9 mouse cellular contexts compared by ENCODE assay signal in the genomic region with DNA sequence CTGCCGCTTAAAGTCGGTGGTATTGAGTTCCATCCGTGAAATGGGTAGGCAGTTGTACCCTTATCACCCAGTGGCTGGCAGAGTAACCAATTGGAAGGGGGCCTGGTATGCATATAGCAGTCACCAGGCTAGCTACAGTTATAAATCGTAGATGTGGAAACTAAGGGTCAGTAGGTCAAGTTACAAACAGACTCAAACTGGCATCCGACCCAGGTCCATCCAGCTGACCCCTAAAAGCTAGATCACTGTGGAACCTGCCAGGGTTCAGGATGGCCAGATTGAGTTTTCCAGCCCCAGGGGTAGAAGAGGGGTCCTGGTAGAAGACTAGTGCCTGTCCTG. TPM values are rescaled to one million over a fixed set of nuclear protein-coding genes. Genes with fewer than 3 reads are reported as not detected.
A peak's percentile ranks its signal among the peaks of the same experiment; 100 is the strongest.
DNase-seq lines count a peak whose midpoint lies in the region; ATAC-seq and TF ChIP-seq lines count a peak whose summit lies in the region.
"Had no signal": no experiment of that assay in that cellular context is flagged by ENCODE, and none has a peak within 500 bp of the region (broad histone marks: within the 10 kb centered on the region; RNA-seq: fewer than 3 reads in every experiment).

No protein-coding gene starts in this region.

- H3K4me1 ChIP-seq in forebrain, embryonic 13.5 days = peaks cover 36% of the 10 kb centered on the region
- H3K4me1 ChIP-seq in kidney, embryonic 15.5 days = peaks cover 83% of the 10 kb centered on the region
- peaks cover 0 to 17% of the 10 kb centered on the region in 2 experiments; a peak in 2 of 4 replicates for H3K4me1 ChIP-seq in liver, embryonic 14.5 days (replicated peaks; ENCODE audit: control insufficient read depth in 2 of 2, insufficient read depth in 2 of 2, low read length in 1 of 2)

- no peak for ATAC-seq in forebrain, embryonic 13.5 days
- no peak for ATAC-seq in kidney, embryonic 15.5 days (replicated peaks; ENCODE audit: low FRiP score)
- ATAC-seq in liver, embryonic 14.5 days (ENCODE audit: insufficient read depth) = no peak

- DNase-seq in kidney, adult 18-20 months = peak; percentile 54
- no peak for DNase-seq in kidney, postnatal 4 days
- DNase-seq in liver, embryonic 14.5 days (ENCODE audit: low read depth in 3 of 3, low spot score in 3 of 3) = no peak
- DNase-seq in urinary bladder, postnatal 36 days (ENCODE audit: low spot score in 2 of 2) = no peak
- DNase-seq in cerebellum, adult 11-12 months = no peak
- DNase-seq in MN1 (ENCODE audit: low spot score) = no peak
- DNase-seq: gastrocnemius, postnatal 10 days had no signal

- peak overlapping the region; percentile 44; the same call in 1 of the 2 replicates for H3K4me2 ChIP-seq in forebrain, embryonic 13.5 days
- H3K4me2 ChIP-seq in kidney, embryonic 15.5 days = no peak overlapping the region
- H3K4me2 ChIP-seq in liver, embryonic 14.5 days (ENCODE audit: low read depth) = peak overlapping the region; percentile 36; the same call in 1 of the 2 replicates

- no peaks in the 10 kb centered on the region for H3K36me3 ChIP-seq in forebrain, embryonic 13.5 days (ENCODE audit: poor library complexity, severe bottlenecking)
- H3K36me3 ChIP-seq in kidney, embryonic 15.5 days = no peaks in the 10 kb centered on the region
- no peaks in the 10 kb centered on the region for H3K36me3 ChIP-seq in liver, embryonic 14.5 days (replicated peaks; ENCODE audit: control insufficient read depth, insufficient read depth, low read depth)

- no peak for TF ChIP-seq CTCF in liver, embryonic 14.5 days (IDR thresholded peaks at IDR 0.05; ENCODE audit: low read depth)

- 33% methylated on average over 5 of the region's 5 CpGs for WGBS in forebrain, embryonic 13.5 days
- WGBS in kidney, embryonic 15.5 days = 47% methylated on average over 5 of the region's 5 CpGs
- WGBS in liver, embryonic 14.5 days (ENCODE audit: insufficient replicate concordance) = 53% methylated on average over 5 of the region's 5 CpGs

- no peak overlapping the region for H3K9ac ChIP-seq in forebrain, embryonic 13.5 days
- no peak overlapping the region for H3K9ac ChIP-seq in kidney, embryonic 15.5 days
- H3K9ac ChIP-seq in liver, embryonic 14.5 days (replicated peaks) = no peak overlapping the region

- peak overlapping the region; percentile 81 for H3K27ac ChIP-seq in forebrain, embryonic 13.5 days
- H3K27ac ChIP-seq in kidney, embryonic 15.5 days = peak overlapping the region; percentile 88
- H3K27ac ChIP-seq in liver, embryonic 14.5 days = no peak overlapping the region

- no peak for TF ChIP-seq EP300 in liver, embryonic 14.5 days (IDR thresholded peaks at IDR 0.05; ENCODE audit: low read depth)

- H3K27me3 ChIP-seq in forebrain, embryonic 13.5 days = 0 out of 2 replicates have a peak, but pooled peaks cover 5% of the 10 kb centered on the region
- H3K27me3 ChIP-seq in kidney, embryonic 15.5 days = 0 out of 2 replicates have a peak, but pooled peaks cover 3% of the 10 kb centered on the region
- H3K27me3 ChIP-seq in liver, embryonic 14.5 days (ENCODE audit: control insufficient read depth, insufficient read depth, low read length) = no peaks in the 10 kb centered on the region; the same call in 1 of the 2 replicates

- no peak overlapping the region for H3K4me3 ChIP-seq in forebrain, embryonic 13.5 days
- 0 out of 2 replicates have a peak overlapping the region, but pooled peaks have one; percentile 2 for H3K4me3 ChIP-seq in kidney, embryonic 15.5 days (replicated peaks)
- no peak overlapping the region for H3K4me3 ChIP-seq in liver, embryonic 14.5 days (ENCODE audit: insufficient read depth in 1 of 2, low read depth in 2 of 2, low read length in 2 of 2)

- H3K9me3 ChIP-seq in forebrain, embryonic 13.5 days (replicated peaks) = no peaks in the 10 kb centered on the region
- H3K9me3 ChIP-seq in kidney, embryonic 15.5 days (replicated peaks) = no peaks in the 10 kb centered on the region
- H3K9me3 ChIP-seq in liver, embryonic 14.5 days (ENCODE audit: control insufficient read depth, low read length) = no peaks in the 10 kb centered on the region

RNA-seq across cellular contexts. Expression of gene Slc45a3, which starts 7.5 kb away (rescaled TPM):
- polyA plus RNA-seq in forebrain, embryonic 13.5 days (2015; fragmentation: Nextera tagmentation; extraction: Ambion mirVana) = 2.6 and 2.9 TPM in 2 replicates
- 7.9 and 9.1 TPM in 2 replicates for polyA plus RNA-seq in kidney, embryonic 15.5 days (2015; fragmentation: Nextera tagmentation; extraction: Ambion mirVana)
- 1.9 and 2.4 TPM in 2 replicates for polyA plus RNA-seq in liver, embryonic 14.5 days (2012; rRNA removed)
- polyA plus RNA-seq in liver, embryonic 14.5 days (2014; fragmentation: Nextera tagmentation; extraction: Ambion mirVana) = 1.8 and 2.5 TPM in 2 replicates

RNA-seq across cellular contexts. Expression of gene Elk4, which starts 37.1 kb away (rescaled TPM):
- 13.1 and 13.2 TPM in 2 replicates for polyA plus RNA-seq in forebrain, embryonic 13.5 days (2015; fragmentation: Nextera tagmentation; extraction: Ambion mirVana)
- polyA plus RNA-seq in kidney, embryonic 15.5 days (2015; fragmentation: Nextera tagmentation; extraction: Ambion mirVana) = 24.1 and 25.8 TPM in 2 replicates
- 8.8 and 9.1 TPM in 2 replicates for polyA plus RNA-seq in liver, embryonic 14.5 days (2012; rRNA removed)
- polyA plus RNA-seq in liver, embryonic 14.5 days (2014; fragmentation: Nextera tagmentation; extraction: Ambion mirVana) = 8.9 and 12.0 TPM in 2 replicates

RNA-seq across cellular contexts. Expression of gene Nucks1, which starts 60.0 kb away (rescaled TPM):
- polyA plus RNA-seq in forebrain, embryonic 13.5 days (2015; fragmentation: Nextera tagmentation; extraction: Ambion mirVana) = 83.9 and 86.1 TPM in 2 replicates
- 85.7 and 93.2 TPM in 2 replicates for polyA plus RNA-seq in kidney, embryonic 15.5 days (2015; fragmentation: Nextera tagmentation; extraction: Ambion mirVana)
- 18.0 and 23.2 TPM in 2 replicates for polyA plus RNA-seq in liver, embryonic 14.5 days (2012; rRNA removed)
- polyA plus RNA-seq in liver, embryonic 14.5 days (2014; fragmentation: Nextera tagmentation; extraction: Ambion mirVana) = 20.2 and 21.3 TPM in 2 replicates
